Mouse (Mus musculus): ENCODE results near the gene Olfr1131. TPM values are rescaled to one million over a fixed set of nuclear protein-coding genes. Genes with fewer than 3 reads are reported as not detected.
"Not testable (repeated sequence)": the region's sequence is repeated elsewhere in the genome, so short reads cannot be mapped to it uniquely, and the experiment has no call there.

Olfr1131 gene
- not detected in 2 replicates for polyA plus RNA-seq (2011; ENCODE audit: insufficient read depth, insufficient read length, low replicate concordance, missing spikeins)

DNA sequence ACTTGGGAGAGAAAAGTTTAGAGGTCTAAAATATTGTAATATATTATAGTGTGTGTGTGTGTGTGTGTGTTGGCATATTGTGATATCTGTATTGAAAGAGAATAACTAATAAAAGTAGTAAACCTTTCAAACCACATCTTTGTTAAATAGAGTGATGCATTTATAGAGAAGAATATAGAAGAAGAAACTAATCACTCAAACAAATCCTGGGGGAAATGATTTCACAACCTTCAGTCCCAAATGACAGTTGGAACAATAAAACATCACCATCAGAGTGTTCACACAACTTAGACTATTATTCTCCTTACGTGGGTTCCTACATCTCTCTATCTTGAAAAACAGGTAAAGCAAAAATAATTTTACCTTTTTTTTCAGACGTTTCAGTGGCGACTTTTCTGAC, at the start of gene Olfr1131:
TSS of gene Olfr1131 (plus strand) at position 301 of the 400 bp plus-strand sequence.
- Histone ChIP-seq H3K27ac (ENCODE audit: control insufficient read depth, insufficient read depth, low read depth, low read length, poor library complexity) (no peak within 1 kb of the TSS), H3K4me3 (replicated peaks; ENCODE audit: control insufficient read depth, low read depth, low read length) (no peak within 1 kb of the TSS), H3K4me1 (ENCODE audit: control insufficient read depth, insufficient read depth, low read length) (no peaks in the 10 kb centered on the region)
- TF ChIP-seq CTCF (IDR thresholded peaks at IDR 0.05; ENCODE audit: control insufficient read depth, insufficient read depth, low read length) (no peak), POLR2A (IDR thresholded peaks at IDR 0.05; ENCODE audit: borderline replicate concordance, control insufficient read depth, low read depth, low read length) (no peak)
- WGBS, result 53% methylated on average over 3 of the region's 3 CpGs

DNA sequence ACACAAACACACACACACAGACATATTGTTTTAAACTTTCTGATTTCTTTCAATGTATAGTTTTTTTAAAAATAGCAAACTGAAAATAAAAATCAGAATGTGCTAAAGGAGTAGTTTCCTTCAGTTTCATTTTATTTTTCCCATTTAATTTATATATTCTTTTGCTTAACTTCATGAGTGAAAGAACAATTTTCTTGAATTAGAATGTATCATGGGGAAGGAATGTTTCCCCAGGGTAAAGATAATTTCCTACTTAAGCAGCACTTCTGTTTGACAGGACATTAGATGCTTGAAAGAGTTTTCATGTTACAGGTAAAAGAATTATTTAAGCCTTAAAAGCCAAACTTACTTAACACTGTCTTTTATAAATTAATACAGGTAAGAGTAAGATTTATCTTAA, 21.0 kb upstream of the Olfr1131 start, which contains the start of gene Olfr1130:
TSS of gene Olfr1130 (plus strand) at position 301 of the 400 bp plus-strand sequence.
- H3K4me3 ChIP-seq (replicated peaks; ENCODE audit: control insufficient read depth, low read depth, low read length); H3K27ac ChIP-seq (ENCODE audit: control insufficient read depth, insufficient read depth, low read depth, low read length, poor library complexity); H3K4me1 ChIP-seq (ENCODE audit: control insufficient read depth, insufficient read depth, low read length): not testable (repeated sequence)

DNA sequence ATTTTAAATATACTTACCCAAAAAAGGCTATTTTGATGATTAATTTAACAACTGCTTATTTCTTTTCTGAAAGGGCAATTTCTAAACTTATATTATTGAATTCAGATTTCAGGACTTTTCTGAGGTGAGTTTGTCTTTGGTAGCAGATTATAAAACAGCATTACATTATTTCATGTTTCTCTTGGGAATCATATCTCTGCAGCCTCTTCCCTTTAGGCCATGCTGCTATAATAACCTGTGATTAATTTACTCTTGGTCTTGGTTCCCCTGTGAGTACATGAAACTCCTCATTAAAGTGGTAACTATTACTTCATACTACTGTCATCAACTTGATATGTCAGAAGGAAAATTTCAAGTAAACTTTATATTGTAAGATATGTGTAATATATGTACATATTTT, 10.5 kb downstream of the Olfr1131 start, which contains the start of gene Olfr1132:
TSS of gene Olfr1132 (minus strand) at position 101 of the 400 bp plus-strand sequence.
- no peak for TF ChIP-seq CTCF (IDR thresholded peaks at IDR 0.05; ENCODE audit: control insufficient read depth, insufficient read depth, low read length)
- TF ChIP-seq POLR2A (IDR thresholded peaks at IDR 0.05; ENCODE audit: borderline replicate concordance, control insufficient read depth, low read depth, low read length), result no peak
- H3K4me3 ChIP-seq (replicated peaks; ENCODE audit: control insufficient read depth, low read depth, low read length), result no peak within 1 kb of the TSS
- H3K4me1 ChIP-seq (ENCODE audit: control insufficient read depth, insufficient read depth, low read length), result no peaks in the 10 kb centered on the region
- H3K27ac ChIP-seq (ENCODE audit: control insufficient read depth, insufficient read depth, low read depth, low read length, poor library complexity), result no peak within 1 kb of the TSS

DNA sequence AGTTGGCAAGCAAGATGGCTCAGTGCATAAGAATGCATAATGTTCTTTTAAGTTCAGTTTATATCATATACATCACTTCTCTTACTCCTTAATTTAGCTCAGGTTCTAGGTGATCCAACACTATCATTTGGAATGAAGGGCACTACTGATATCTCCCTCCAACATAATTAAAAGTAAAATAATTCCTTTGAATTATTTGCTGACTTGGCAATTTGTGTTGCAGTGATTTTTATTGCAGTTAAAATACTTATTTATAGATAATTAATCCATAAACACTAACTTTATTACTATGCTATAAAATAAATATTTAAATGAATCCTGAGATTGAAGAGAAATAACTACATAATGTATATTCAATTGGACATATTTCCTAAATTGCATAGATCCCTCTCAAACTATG, 15.5 kb downstream of the Olfr1131 start:
- Histone ChIP-seq H3K27ac (ENCODE audit: control insufficient read depth, insufficient read depth, low read depth, low read length, poor library complexity) (no peak overlapping the region), H3K4me3 (replicated peaks; ENCODE audit: control insufficient read depth, low read depth, low read length) (no peak overlapping the region), H3K4me1 (ENCODE audit: control insufficient read depth, insufficient read depth, low read length) (no peaks in the 10 kb centered on the region)
- TF ChIP-seq CTCF (IDR thresholded peaks at IDR 0.05; ENCODE audit: control insufficient read depth, insufficient read depth, low read length) (no peak), POLR2A (IDR thresholded peaks at IDR 0.05; ENCODE audit: borderline replicate concordance, control insufficient read depth, low read depth, low read length) (no peak)

DNA sequence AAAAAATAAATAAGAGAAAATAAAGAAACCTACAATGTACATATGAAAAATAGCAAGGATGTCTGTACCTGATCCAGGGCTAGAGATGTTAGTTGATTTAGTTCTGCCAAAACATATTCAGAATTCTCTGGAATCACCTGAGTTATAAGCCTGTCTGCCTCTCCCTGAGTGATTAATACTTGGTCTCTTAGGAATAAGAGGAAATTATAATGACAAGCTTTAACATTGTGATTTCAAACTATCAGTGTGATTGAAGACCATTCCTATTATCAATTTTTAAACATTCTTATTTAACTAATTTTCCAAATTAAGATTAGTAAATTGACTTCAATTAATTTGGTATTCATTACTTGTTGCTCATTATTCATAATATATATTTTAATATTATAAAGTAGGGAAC, 20.4 kb downstream of the Olfr1131 start, which contains the start of gene Olfr1133:
TSS of gene Olfr1133 (minus strand) at position 101 of the 400 bp plus-strand sequence.
- Histone ChIP-seq H3K4me1 (ENCODE audit: control insufficient read depth, insufficient read depth, low read length) (no peaks in the 10 kb centered on the region), H3K4me3 (replicated peaks; ENCODE audit: control insufficient read depth, low read depth, low read length) (no peak within 1 kb of the TSS), H3K27ac (ENCODE audit: control insufficient read depth, insufficient read depth, low read depth, low read length, poor library complexity) (no peak within 1 kb of the TSS)
- TF ChIP-seq CTCF (IDR thresholded peaks at IDR 0.05; ENCODE audit: control insufficient read depth, insufficient read depth, low read length) (no peak), POLR2A (IDR thresholded peaks at IDR 0.05; ENCODE audit: borderline replicate concordance, control insufficient read depth, low read depth, low read length) (no peak)

DNA sequence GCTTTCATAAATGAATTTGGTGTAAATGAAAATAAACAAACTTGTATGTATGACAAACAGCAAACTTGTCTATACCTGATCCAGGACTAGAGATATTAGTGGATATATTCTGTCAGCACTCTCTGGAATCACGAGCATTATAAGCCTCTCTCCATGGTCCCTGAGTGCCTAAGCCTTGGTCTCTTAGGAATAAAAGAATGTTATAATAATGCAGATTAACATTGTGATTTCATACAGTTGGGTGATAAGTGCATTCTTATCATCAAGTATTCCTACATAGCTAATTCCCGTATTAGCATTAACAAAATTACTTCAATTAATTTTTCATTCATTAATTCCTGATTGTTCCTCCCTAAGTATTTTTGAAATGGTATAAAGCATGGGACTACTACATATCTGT, 31.5 kb downstream of the Olfr1131 start, which contains the start of gene Olfr1134:
TSS of gene Olfr1134 (minus strand) at position 101 of the 400 bp plus-strand sequence.
- 75% methylated on average over 2 of the region's 2 CpGs for WGBS
- no peaks in the 10 kb centered on the region for H3K4me1 ChIP-seq (ENCODE audit: control insufficient read depth, insufficient read depth, low read length)

DNA sequence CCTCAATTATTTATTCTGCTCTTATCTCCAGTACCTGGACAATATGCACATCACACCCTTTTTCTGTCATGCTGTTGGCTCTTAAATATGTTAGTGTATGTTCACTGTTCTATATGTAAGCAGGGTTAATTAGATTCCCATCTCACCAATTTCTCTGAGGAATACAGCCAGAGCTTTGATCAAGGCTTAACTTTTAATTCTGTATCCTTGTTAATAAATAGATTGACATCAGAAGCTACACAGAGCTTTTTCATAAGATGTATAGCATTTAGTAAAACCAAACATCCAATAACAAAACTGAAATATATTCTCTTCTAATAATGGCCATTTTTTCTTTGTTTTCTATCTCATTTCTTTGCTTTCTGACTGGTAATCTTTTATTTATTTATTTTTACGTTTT, 46.7 kb downstream of the Olfr1131 start, which contains the start of gene Olfr1135:
TSS of gene Olfr1135 (minus strand) at position 101 of the 400 bp plus-strand sequence.
- Histone ChIP-seq H3K4me1 (ENCODE audit: control insufficient read depth, insufficient read depth, low read length) (no peaks in the 10 kb centered on the region), H3K27ac (ENCODE audit: control insufficient read depth, insufficient read depth, low read depth, low read length, poor library complexity) (no peak within 1 kb of the TSS), H3K4me3 (replicated peaks; ENCODE audit: control insufficient read depth, low read depth, low read length) (no peak within 1 kb of the TSS)
- 10% methylated on average over 1 of the region's 1 CpGs for WGBS
- no peak for TF ChIP-seq CTCF (IDR thresholded peaks at IDR 0.05; ENCODE audit: control insufficient read depth, insufficient read depth, low read length)
- no peak for TF ChIP-seq POLR2A (IDR thresholded peaks at IDR 0.05; ENCODE audit: borderline replicate concordance, control insufficient read depth, low read depth, low read length)

More for the DNA sequence above, 31.5 kb downstream of the Olfr1131 start, which contains the start of gene Olfr1134:
- TF ChIP-seq CTCF (IDR thresholded peaks at IDR 0.05; ENCODE audit: control insufficient read depth, insufficient read depth, low read length), result no peak
- H3K4me3 ChIP-seq (replicated peaks; ENCODE audit: control insufficient read depth, low read depth, low read length), result no peak within 1 kb of the TSS
- no peak within 1 kb of the TSS for H3K27ac ChIP-seq (ENCODE audit: control insufficient read depth, insufficient read depth, low read depth, low read length, poor library complexity)

Other genes starting within 250 kb of the Olfr1131 start
- not detected in 2 replicates for gene Olfr1122, start 241.3 kb upstream of the Olfr1131 start, polyA plus RNA-seq (2011; ENCODE audit: insufficient read depth, insufficient read length, low replicate concordance, missing spikeins)
- not detected in 2 replicates for gene Olfr1123, start 210.5 kb upstream of the Olfr1131 start, polyA plus RNA-seq (2011; ENCODE audit: insufficient read depth, insufficient read length, low replicate concordance, missing spikeins)
- gene Olfr1124, start 196.8 kb upstream of the Olfr1131 start, polyA plus RNA-seq (2011; ENCODE audit: insufficient read depth, insufficient read length, low replicate concordance, missing spikeins), result 0.79 and 1.2 TPM in 2 replicates
- not detected in 2 replicates for gene Olfr1126, start 173.1 kb upstream of the Olfr1131 start, polyA plus RNA-seq (2011; ENCODE audit: insufficient read depth, insufficient read length, low replicate concordance, missing spikeins)
- not detected in 2 replicates for gene Pramel7, start 130.0 kb upstream of the Olfr1131 start, polyA plus RNA-seq (2011; ENCODE audit: insufficient read depth, insufficient read length, low replicate concordance, missing spikeins)
- gene Pramel6, start 120.5 kb upstream of the Olfr1131 start, polyA plus RNA-seq (2011; ENCODE audit: insufficient read depth, insufficient read length, low replicate concordance, missing spikeins), result 1.5 TPM in 1 of 2 replicates, not detected in the other
- not detected in 2 replicates for gene Olfr153, start 95.3 kb upstream of the Olfr1131 start, polyA plus RNA-seq (2011; ENCODE audit: insufficient read depth, insufficient read length, low replicate concordance, missing spikeins)
- gene Olfr1128, start 81.6 kb upstream of the Olfr1131 start, polyA plus RNA-seq (2011; ENCODE audit: insufficient read depth, insufficient read length, low replicate concordance, missing spikeins), result not detected in 2 replicates
- gene Olfr1129, start 53.2 kb upstream of the Olfr1131 start, polyA plus RNA-seq (2011; ENCODE audit: insufficient read depth, insufficient read length, low replicate concordance, missing spikeins), result not detected in 2 replicates
- not detected in 2 replicates for gene Olfr1130, start 20.9 kb upstream of the Olfr1131 start, polyA plus RNA-seq (2011; ENCODE audit: insufficient read depth, insufficient read length, low replicate concordance, missing spikeins)
- gene Olfr1132, start 10.4 kb downstream of the Olfr1131 start, polyA plus RNA-seq (2011; ENCODE audit: insufficient read depth, insufficient read length, low replicate concordance, missing spikeins), result not detected in 2 replicates
- gene Olfr1133, start 20.3 kb downstream of the Olfr1131 start, polyA plus RNA-seq (2011; ENCODE audit: insufficient read depth, insufficient read length, low replicate concordance, missing spikeins), result not detected in 2 replicates
- gene Olfr1134, start 31.4 kb downstream of the Olfr1131 start, polyA plus RNA-seq (2011; ENCODE audit: insufficient read depth, insufficient read length, low replicate concordance, missing spikeins), result not detected in 2 replicates
- gene Olfr1135, start 46.6 kb downstream of the Olfr1131 start, polyA plus RNA-seq (2011; ENCODE audit: insufficient read depth, insufficient read length, low replicate concordance, missing spikeins), result not detected in 2 replicates
- not detected in 2 replicates for gene Olfr1136, start 66.8 kb downstream of the Olfr1131 start, polyA plus RNA-seq (2011; ENCODE audit: insufficient read depth, insufficient read length, low replicate concordance, missing spikeins)
- not detected in 2 replicates for gene Olfr1137, start 86.1 kb downstream of the Olfr1131 start, polyA plus RNA-seq (2011; ENCODE audit: insufficient read depth, insufficient read length, low replicate concordance, missing spikeins)
- not detected in 2 replicates for gene Olfr1138, start 112.9 kb downstream of the Olfr1131 start, polyA plus RNA-seq (2011; ENCODE audit: insufficient read depth, insufficient read length, low replicate concordance, missing spikeins)
- gene Olfr1140, start 116.6 kb downstream of the Olfr1131 start, polyA plus RNA-seq (2011; ENCODE audit: insufficient read depth, insufficient read length, low replicate concordance, missing spikeins), result not detected in 2 replicates
- not detected in 2 replicates for gene Olfr1141, start 126.9 kb downstream of the Olfr1131 start, polyA plus RNA-seq (2011; ENCODE audit: insufficient read depth, insufficient read length, low replicate concordance, missing spikeins)
- not detected in 2 replicates for gene Olfr152, start 152.4 kb downstream of the Olfr1131 start, polyA plus RNA-seq (2011; ENCODE audit: insufficient read depth, insufficient read length, low replicate concordance, missing spikeins)
- not detected in 2 replicates for gene Olfr1143, start 173.5 kb downstream of the Olfr1131 start, polyA plus RNA-seq (2011; ENCODE audit: insufficient read depth, insufficient read length, low replicate concordance, missing spikeins)
- not detected in 2 replicates for gene Olfr1145, start 182.7 kb downstream of the Olfr1131 start, polyA plus RNA-seq (2011; ENCODE audit: insufficient read depth, insufficient read length, low replicate concordance, missing spikeins)
- not detected in 2 replicates for gene Olfr1148, start 203.4 kb downstream of the Olfr1131 start, polyA plus RNA-seq (2011; ENCODE audit: insufficient read depth, insufficient read length, low replicate concordance, missing spikeins)
- not detected in 2 replicates for gene Olfr1150-ps1, start 216.9 kb downstream of the Olfr1131 start, polyA plus RNA-seq (2011; ENCODE audit: insufficient read depth, insufficient read length, low replicate concordance, missing spikeins)
- gene Olfr1151, start 228.8 kb downstream of the Olfr1131 start, polyA plus RNA-seq (2011; ENCODE audit: insufficient read depth, insufficient read length, low replicate concordance, missing spikeins), result not detected in 2 replicates
- gene Olfr1152, start 239.4 kb downstream of the Olfr1131 start, polyA plus RNA-seq (2011; ENCODE audit: insufficient read depth, insufficient read length, low replicate concordance, missing spikeins), result 0.54 and 1.6 TPM in 2 replicates

Measured in bone marrow, adult 2 months (tissue).